Comparison of ENCODE assay signal across 8 mouse cellular contexts in the genomic region with DNA sequence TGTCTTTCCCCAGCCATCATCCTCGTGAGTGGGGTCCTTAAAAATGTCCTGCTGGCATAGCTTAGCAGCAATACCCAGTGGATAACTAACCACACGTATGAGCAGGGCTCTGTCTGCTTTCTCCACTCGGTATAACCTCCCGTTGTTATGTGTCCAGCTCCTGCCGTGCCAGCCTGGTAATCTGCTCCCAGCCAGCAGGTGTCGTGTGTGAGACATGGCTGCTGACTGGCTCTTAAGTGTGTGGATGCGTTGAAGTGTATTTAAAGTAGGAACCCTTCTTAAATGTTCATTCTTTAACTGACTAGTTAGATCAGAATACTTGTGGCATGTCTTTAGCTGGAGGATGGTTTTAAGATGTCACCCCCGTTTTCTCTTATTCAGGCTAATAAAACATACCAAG.
DNase-seq lines count a peak whose midpoint lies in the region; ATAC-seq and TF ChIP-seq lines count a peak whose summit lies in the region.

No protein-coding gene starts in this region.

- no peak overlapping the region for H3K4me2 ChIP-seq in heart, postnatal 0 days (ENCODE audit: low read depth, low read length)
- no peak overlapping the region for H3K4me2 ChIP-seq in lung, embryonic 14.5 days

- peaks cover 87% of the 10 kb centered on the region for H3K36me3 ChIP-seq in heart, postnatal 0 days (replicated peaks; ENCODE audit: control insufficient read depth, insufficient read depth, low read length)
- peaks cover 32% of the 10 kb centered on the region; the same call in 1 of the 2 replicates for H3K36me3 ChIP-seq in lung, embryonic 14.5 days (ENCODE audit: insufficient read depth)

- no peak overlapping the region for H3K4me3 ChIP-seq in heart, postnatal 0 days (ENCODE audit: low read depth, low read length)
- H3K4me3 ChIP-seq in lung, embryonic 14.5 days (ENCODE audit: low read depth, low read length) = no peak overlapping the region

- H3K27me3 ChIP-seq in heart, postnatal 0 days (ENCODE audit: control insufficient read depth, insufficient read depth, low read length) = no peaks in the 10 kb centered on the region
- H3K27me3 ChIP-seq in lung, embryonic 14.5 days (ENCODE audit: insufficient read depth, low read length) = no peaks in the 10 kb centered on the region

- TF ChIP-seq EP300 in heart, postnatal 0 days (IDR thresholded peaks at IDR 0.05; ENCODE audit: low read depth) = no peak

- no peak overlapping the region for H3K27ac ChIP-seq in heart, postnatal 0 days (ENCODE audit: low read depth)
- H3K27ac ChIP-seq in lung, embryonic 14.5 days (ENCODE audit: low read depth) = no peak overlapping the region

- DNase-seq in CD4-positive helper T cell, adult 2 months (ENCODE audit: low read depth, low spot score) = peak; percentile 55
- DNase-seq in WW6 (ENCODE audit: low read depth, low spot score) = peak; percentile 31
- DNase-seq in embryo, embryonic 11.5 days (ENCODE audit: low read depth, low spot score) = peak; percentile 36
- DNase-seq in heart, postnatal 0 days (ENCODE audit: low spot score) = peak; percentile 68
- peak; percentile 54 for DNase-seq in kidney, postnatal 14 days
- peak; percentile 81 for DNase-seq in lung, embryonic 14.5 days
- DNase-seq in thymus, postnatal 36 days = peak; percentile 19 to 26

- 24% methylated on average over 8 of the region's 8 CpGs for WGBS in heart, postnatal 0 days
- WGBS in lung, embryonic 14.5 days = 38% methylated on average over 8 of the region's 8 CpGs

- no peaks in the 10 kb centered on the region for H3K4me1 ChIP-seq in heart, postnatal 0 days (ENCODE audit: control insufficient read depth, insufficient read depth)
- H3K4me1 ChIP-seq in lung, embryonic 14.5 days (ENCODE audit: insufficient read depth) = no peaks in the 10 kb centered on the region

- no peaks in the 10 kb centered on the region for H3K9me3 ChIP-seq in heart, postnatal 0 days (replicated peaks; ENCODE audit: control insufficient read depth, low read length)
- H3K9me3 ChIP-seq in lung, embryonic 14.5 days (ENCODE audit: low read depth, low read length) = no peaks in the 10 kb centered on the region

- peak; percentile 74; the same call in 1 of the 2 replicates for ATAC-seq in heart, postnatal 0 days (ENCODE audit: insufficient read depth, low read depth)
- peak; percentile 83 for ATAC-seq in lung, embryonic 14.5 days (ENCODE audit: insufficient read depth)
- ATAC-seq in neutrophil, adult 5-6 weeks (ENCODE audit: extremely low read depth, insufficient number of reproducible peaks, low FRiP score, poor library complexity, severe bottlenecking) = peak; percentile 74; the same call in 1 of the 2 replicates

- no peak overlapping the region for H3K9ac ChIP-seq in heart, postnatal 0 days (replicated peaks; ENCODE audit: low read depth, low read length)
- no peak overlapping the region for H3K9ac ChIP-seq in lung, embryonic 14.5 days

- TF ChIP-seq CTCF in heart, postnatal 0 days (IDR thresholded peaks at IDR 0.05; ENCODE audit: low read depth) = peak; percentile 94
- peak; percentile 94 for TF ChIP-seq CTCF in lung, embryonic 14.5 days (IDR thresholded peaks at IDR 0.05; ENCODE audit: low read depth)

Comparison
In these comparisons a context has a peak if more than half of its experiments do, and no peak if none do; other contexts are left out.
1. DNase-seq: peak in every context shown above with its lines; median percentile 81 in lung, embryonic 14.5 days; 68 in heart, postnatal 0 days; 55 in CD4-positive helper T cell, adult 2 months; 54 in kidney, postnatal 14 days; 36 in embryo, embryonic 11.5 days; 31 in WW6; 22 in thymus, postnatal 36 days.